Mouse (Mus musculus) C2C12 (cell line): ENCODE results near the gene Ift122.

Experiments
- CTCF ChIP-seq: IDR thresholded peaks from one replicate; pipeline ENCODE4 v1.5.1; 2011; ENCODE audit not compliant: control insufficient read depth, insufficient read depth, insufficient read length
- MYOD1 ChIP-seq: IDR thresholded peaks from one replicate; pipeline ENCODE4 v1.6.1; 2011; ENCODE audit warnings: low read depth; ENCODE audit not compliant: control insufficient read depth, insufficient read length

DNA sequence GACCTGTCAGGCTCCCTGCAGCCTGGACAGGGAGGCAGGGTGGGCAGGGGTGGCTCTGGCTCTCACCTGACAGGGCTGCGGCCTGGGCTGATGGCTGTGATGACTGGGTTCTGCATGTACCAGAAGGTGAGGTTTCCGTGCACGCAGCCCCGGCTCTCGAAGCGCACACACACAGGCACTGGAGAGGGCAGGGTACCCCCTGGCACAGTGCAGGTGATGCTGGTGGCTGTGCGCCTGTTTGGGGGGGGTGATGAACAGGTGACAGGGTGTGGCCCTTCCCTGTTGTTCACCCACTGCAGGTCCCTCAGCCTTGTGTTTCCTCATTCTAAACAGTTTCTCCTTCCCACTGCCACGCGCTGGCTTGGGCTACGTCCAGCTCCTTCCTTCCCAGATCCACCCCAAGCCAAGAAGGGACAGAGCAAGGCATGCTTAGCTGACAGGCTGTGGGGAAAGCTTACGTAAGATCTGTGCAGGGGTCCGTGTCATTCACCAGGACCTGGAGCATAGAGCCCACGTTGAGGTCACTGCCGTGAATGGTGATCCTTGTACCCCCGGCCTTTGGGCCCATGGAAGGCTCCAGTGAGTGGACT is 114.1 kb downstream of the Ift122 start:
- no peak for TF ChIP-seq CTCF
- no peak for TF ChIP-seq MYOD1
